Mouse (Mus musculus) adipose tissue, adult 10 weeks (tissue): ENCODE measurements around the gene Twf2. TPM values are rescaled to one million over a fixed set of nuclear protein-coding genes. Genes with fewer than 3 reads are reported as not detected.

Source experiments
- polyA plus RNA-seq: library from polyadenylated mRNA; stranded (reverse); fragments of 350-450 nt; fragmentation: Illumina TruSeq; extraction: RNeasy Lipid Tissue Mini Kit (QIAGEN cat#74804); gene quantifications from one replicate; pipeline ENCODE4 v1.2.3, GENCODE M21; 2014; ENCODE audit warnings: low read depth, low replicate concordance

The Twf2 gene
- polyA plus RNA-seq, result 29.0 TPM

GRCm38 (mm10) chr9:106202819-106203636, at the start of gene Twf2:
Twf2 (plus strand) TSS chr9:106203108.

GRCm38 (mm10) chr9:106158037-106158491, 44.8 kb upstream of the Twf2 start, which contains the start of gene Glyctk:
Glyctk (minus strand) TSS chr9:106158138.

GRCm38 (mm10) chr9:106170556-106171345, 32.2 kb upstream of the Twf2 start, which contains the start of gene Wdr82:
Wdr82 (plus strand) TSS chr9:106170928.

GRCm38 (mm10) chr9:106199535-106200272, 3.2 kb upstream of the Twf2 start, which contains the start of gene Ppm1m:
Ppm1m (minus strand) TSS chr9:106199746.

DNA sequence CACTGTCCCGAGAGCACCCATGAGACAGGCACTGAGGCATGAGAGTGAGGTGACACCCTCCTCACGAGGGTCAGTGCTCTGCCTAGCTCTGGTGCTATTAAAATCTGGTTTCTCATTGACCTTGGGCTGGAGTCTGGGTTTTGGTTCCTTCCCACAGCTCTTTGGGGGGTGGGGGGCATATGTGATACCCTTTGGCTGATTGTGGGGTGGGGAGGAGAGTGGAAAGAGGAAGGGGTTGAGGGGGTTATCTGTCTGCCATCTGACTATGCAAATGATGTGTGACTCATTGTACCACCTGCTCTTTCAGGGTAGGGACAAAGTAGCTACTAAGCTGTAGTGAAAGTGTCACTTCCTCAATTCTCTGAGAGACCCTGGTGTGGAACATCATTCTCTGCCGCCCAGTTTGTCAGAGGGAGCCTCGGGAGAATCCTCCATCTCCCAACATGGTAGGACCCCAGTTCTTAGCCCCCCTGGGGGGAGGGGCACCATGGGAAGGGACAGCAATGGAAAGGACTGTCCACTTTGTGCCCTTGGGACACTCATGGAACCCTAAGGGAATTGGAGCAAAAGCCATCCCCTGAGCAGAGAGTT, 19.4 kb downstream of the Twf2 start, which contains the start of gene Tlr9:
Gene Tlr9 (plus strand): TSS at position 338 of the 591 bp plus-strand sequence.

Other genes with a start within 250 kb of the Twf2 start
- gene Col6a5, start 242.5 kb upstream of the Twf2 start, polyA plus RNA-seq, result 63.1 TPM
- gene Col6a4, start 106.3 kb upstream of the Twf2 start, polyA plus RNA-seq, result 57.0 TPM
- gene Glyctk, start 45.0 kb upstream of the Twf2 start, polyA plus RNA-seq, result 4.1 TPM
- 43.9 TPM for gene Wdr82, start 32.2 kb upstream of the Twf2 start, polyA plus RNA-seq
- gene Ppm1m, start 3.4 kb upstream of the Twf2 start, polyA plus RNA-seq, result 66.7 TPM
- 1.6 TPM for gene Tlr9, start 19.5 kb downstream of the Twf2 start, polyA plus RNA-seq
- 233 TPM for gene Alas1, start 45.5 kb downstream of the Twf2 start, polyA plus RNA-seq
- 3.4 TPM for gene Poc1a, start 78.0 kb downstream of the Twf2 start, polyA plus RNA-seq
- gene Dusp7, start 165.5 kb downstream of the Twf2 start, polyA plus RNA-seq, result 16.6 TPM
- 770 TPM for gene Rpl29, start 226.3 kb downstream of the Twf2 start, polyA plus RNA-seq
- 14.4 TPM for gene Acy1, start 235.2 kb downstream of the Twf2 start, polyA plus RNA-seq
- 105 TPM for gene Abhd14b, start 244.4 kb downstream of the Twf2 start, polyA plus RNA-seq
- gene Abhd14a, start 244.6 kb downstream of the Twf2 start, polyA plus RNA-seq, result 19.6 TPM